Mouse (Mus musculus) forebrain, embryonic 16.5 days (tissue): ENCODE measurements around the gene Atf6. TPM values are rescaled to one million over a fixed set of nuclear protein-coding genes. Genes with fewer than 3 reads are reported as not detected.

Experiments used
- ATAC-seq: fragments of 200-750 bp; cut with Nextera tagmentation; 2 replicates; pipeline ENCODE4 v1.8.0; 2017; ENCODE audit warnings: mild to moderate bottlenecking, moderate library complexity
- H3K27ac ChIP-seq: fragments of 300-500 bp; sonication (generic); 2 replicates; pipeline ENCODE4 v1.5.1; 2014; ENCODE audit warnings: low read length, control low read depth
- H3K27me3 ChIP-seq: fragments of 300-500 bp; sonication (generic); replicated peaks from 2 replicates; pipeline ENCODE4 v1.6.1; 2014; ENCODE audit warnings: low read length; ENCODE audit not compliant: control insufficient read depth, insufficient read depth
- H3K36me3 ChIP-seq: fragments of 300-500 bp; sonication (generic); 2 replicates; pipeline ENCODE4 v1.6.1; 2014; ENCODE audit not compliant: control insufficient read depth, insufficient read depth
- H3K4me1 ChIP-seq: fragments of 300-500 bp; sonication (generic); replicated peaks from 2 replicates; pipeline ENCODE4 v1.6.1; 2014; ENCODE audit warnings: low read length; ENCODE audit not compliant: control insufficient read depth, insufficient read depth
- H3K4me2 ChIP-seq: fragments of 300-500 bp; sonication (generic); 2 replicates; pipeline ENCODE4 v1.6.1; 2014; ENCODE audit warnings: mild to moderate bottlenecking, low read length, control low read depth
- H3K4me3 ChIP-seq: fragments of 300-500 bp; sonication (generic); replicated peaks from 2 replicates; pipeline ENCODE4 v1.5.1; 2014; ENCODE audit warnings: mild to moderate bottlenecking, low read length, control low read depth
- H3K9ac ChIP-seq: fragments of 300-500 bp; sonication (generic); replicated peaks from 2 replicates; pipeline ENCODE4 v1.6.1; 2014; ENCODE audit warnings: low read depth, low read length, control low read depth
- H3K9me3 ChIP-seq: fragments of 300-500 bp; sonication (generic); 2 replicates; pipeline ENCODE4 v1.6.1; 2016; ENCODE audit warnings: low read length; ENCODE audit not compliant: control insufficient read depth
- WGBS: fragments of 180-500 bp; shearing (Covaris S2); extraction: QIAGEN DNeasy Blood & Tissue Kit; methylation state at CpG from one replicate; pipeline ENCODE4 v1.1.7; 2014; 5-methylcytosine and 5-hydroxymethylcytosine counted together
- polyA plus RNA-seq: library from polyadenylated mRNA; unstranded; fragments of >200 nt; fragmentation: Nextera tagmentation; extraction: Ambion mirVana; gene quantifications from 2 replicates; pipeline ENCODE4 v1.2.1, GENCODE M21; 2015

Atf6 gene
- polyA plus RNA-seq, 1 experiment from 2014 or later: 7.7 TPM

- Histone ChIP-seq H3K27me3 (no peaks in the 10 kb centered on the region), H3K4me3 (no peak overlapping the region), H3K9ac (no peak overlapping the region), H3K4me1 (peaks cover 7% of the 10 kb centered on the region; the same call in 1 of the 2 replicates), H3K9me3 (no peaks in the 10 kb centered on the region), H3K36me3 (no peaks in the 10 kb centered on the region), H3K27ac (no peak overlapping the region), H3K4me2 (no peak overlapping the region)
- 83% methylated on average over 3 of the region's 3 CpGs for WGBS
- no peak for ATAC-seq
Measured at GRCm38 (mm10) chr1:170709034-170709433, 158.5 kb downstream of the Atf6 start.

DNA sequence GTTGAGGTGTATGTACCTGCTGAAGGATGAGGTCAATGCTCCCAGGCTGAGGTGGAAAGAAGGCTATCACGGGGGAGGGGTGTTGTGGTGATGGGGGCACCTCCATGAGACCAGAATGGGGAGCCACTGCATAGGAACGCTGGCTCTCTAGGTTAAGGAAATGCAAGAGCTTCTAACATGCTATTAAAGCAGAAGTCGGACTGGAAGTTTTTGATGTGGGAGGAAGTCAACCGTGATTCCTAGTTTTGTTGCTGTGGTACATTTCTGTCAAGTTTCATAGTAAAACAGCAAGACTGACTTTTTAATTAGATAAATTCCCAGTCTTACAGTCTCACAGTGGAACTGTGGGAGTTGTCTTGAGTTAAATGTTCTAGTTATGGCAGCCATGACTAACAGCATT, 161.5 kb downstream of the Atf6 start:
- no peaks in the 10 kb centered on the region for H3K27me3 ChIP-seq
- H3K9me3 ChIP-seq: no peaks in the 10 kb centered on the region
- H3K4me1 ChIP-seq: peaks cover 7% of the 10 kb centered on the region; the same call in 1 of the 2 replicates
- H3K36me3 ChIP-seq: no peaks in the 10 kb centered on the region
- H3K4me3 ChIP-seq: no peak overlapping the region
- no peak overlapping the region for H3K27ac ChIP-seq
- no peak for ATAC-seq
- WGBS: 95% methylated on average over 4 of the region's 4 CpGs
- no peak overlapping the region for H3K4me2 ChIP-seq
- H3K9ac ChIP-seq: no peak overlapping the region

DNA sequence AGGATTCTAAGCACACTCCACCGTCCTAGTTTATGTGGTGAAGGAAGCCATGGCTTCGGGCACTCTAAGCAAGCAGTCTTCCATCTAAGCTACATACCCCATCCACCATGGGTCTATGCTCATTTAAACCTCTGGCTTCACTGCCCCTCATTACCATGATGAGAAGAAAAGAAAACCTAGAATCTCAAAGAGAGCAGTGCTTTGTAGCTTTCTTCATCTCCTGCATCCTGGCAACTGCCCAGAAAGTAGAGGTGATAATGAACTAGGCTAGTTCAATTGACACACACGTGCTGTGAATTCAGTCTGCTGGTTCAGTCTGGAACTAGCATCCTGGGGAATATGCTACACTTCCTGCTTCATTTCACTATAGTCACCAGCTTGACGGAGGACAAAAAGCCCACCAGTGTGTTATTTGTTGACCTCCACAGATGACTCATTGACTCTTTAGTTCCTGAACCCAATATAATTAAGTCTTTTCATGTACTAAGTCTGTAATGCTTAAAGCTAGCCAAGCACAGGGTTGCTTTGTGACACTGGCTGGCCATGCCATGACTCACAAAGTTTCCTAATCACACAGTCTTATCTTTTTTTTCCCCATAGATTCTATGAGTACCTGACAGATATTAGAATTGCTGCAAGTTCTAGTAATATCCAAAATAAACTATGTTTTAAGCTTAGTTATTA, 162.5 kb downstream of the Atf6 start:
- 22% methylated on average over 4 of the region's 4 CpGs for WGBS
- ATAC-seq: peak; percentile 65
- H3K27me3 ChIP-seq: no peaks in the 10 kb centered on the region

GRCm38 (mm10) chr1:170704103-170704502, 163.5 kb downstream of the Atf6 start:
- Histone ChIP-seq H3K4me2 (no peak overlapping the region), H3K36me3 (no peaks in the 10 kb centered on the region)
- WGBS: 87% methylated on average over 6 of the region's 6 CpGs

More for the DNA sequence above, 162.5 kb downstream of the Atf6 start:
- no peaks in the 10 kb centered on the region for H3K36me3 ChIP-seq
- no peak overlapping the region for H3K4me3 ChIP-seq
- no peaks in the 10 kb centered on the region for H3K9me3 ChIP-seq
- peaks cover 7% of the 10 kb centered on the region; the same call in 1 of the 2 replicates for H3K4me1 ChIP-seq
- H3K9ac ChIP-seq: no peak overlapping the region
- no peak overlapping the region for H3K4me2 ChIP-seq
- no peak overlapping the region for H3K27ac ChIP-seq

GRCm38 (mm10) chr1:170702958-170703357, 164.6 kb downstream of the Atf6 start:
- 88% methylated on average over 6 of the region's 6 CpGs for WGBS
- no peak overlapping the region for H3K4me2 ChIP-seq
- no peak for ATAC-seq

More at GRCm38 (mm10) chr1:170704103-170704502, 163.5 kb downstream of the Atf6 start:
- Histone ChIP-seq H3K4me1 (peaks cover 7% of the 10 kb centered on the region; the same call in 1 of the 2 replicates), H3K9ac (no peak overlapping the region), H3K9me3 (no peaks in the 10 kb centered on the region), H3K27me3 (no peaks in the 10 kb centered on the region), H3K4me3 (no peak overlapping the region), H3K27ac (no peak overlapping the region)
- no peak for ATAC-seq

GRCm38 (mm10) chr1:170702263-170702662, 165.3 kb downstream of the Atf6 start:
- Histone ChIP-seq H3K27ac (no peak overlapping the region), H3K4me2 (no peak overlapping the region), H3K27me3 (no peaks in the 10 kb centered on the region), H3K9ac (no peak overlapping the region), H3K36me3 (no peaks in the 10 kb centered on the region), H3K4me1 (peaks cover 7% of the 10 kb centered on the region; the same call in 1 of the 2 replicates), H3K9me3 (no peaks in the 10 kb centered on the region), H3K4me3 (no peak overlapping the region)
- ATAC-seq: no peak
- WGBS: 89% methylated on average over 2 of the region's 2 CpGs

More at GRCm38 (mm10) chr1:170702958-170703357, 164.6 kb downstream of the Atf6 start:
- no peak overlapping the region for H3K9ac ChIP-seq
- H3K36me3 ChIP-seq: no peaks in the 10 kb centered on the region
- H3K9me3 ChIP-seq: no peaks in the 10 kb centered on the region
- no peak overlapping the region for H3K4me3 ChIP-seq
- no peaks in the 10 kb centered on the region for H3K27me3 ChIP-seq
- H3K27ac ChIP-seq: no peak overlapping the region
- peaks cover 7% of the 10 kb centered on the region; the same call in 1 of the 2 replicates for H3K4me1 ChIP-seq

GRCm38 (mm10) chr1:170701582-170701981, 166.0 kb downstream of the Atf6 start:
- Histone ChIP-seq H3K36me3 (no peaks in the 10 kb centered on the region), H3K9me3 (no peaks in the 10 kb centered on the region), H3K27me3 (no peaks in the 10 kb centered on the region), H3K27ac (no peak overlapping the region), H3K4me3 (no peak overlapping the region), H3K9ac (no peak overlapping the region), H3K4me1 (peaks cover 7% of the 10 kb centered on the region; the same call in 1 of the 2 replicates), H3K4me2 (no peak overlapping the region)
- 86% methylated on average over 8 of the region's 8 CpGs for WGBS
- no peak for ATAC-seq

DNA sequence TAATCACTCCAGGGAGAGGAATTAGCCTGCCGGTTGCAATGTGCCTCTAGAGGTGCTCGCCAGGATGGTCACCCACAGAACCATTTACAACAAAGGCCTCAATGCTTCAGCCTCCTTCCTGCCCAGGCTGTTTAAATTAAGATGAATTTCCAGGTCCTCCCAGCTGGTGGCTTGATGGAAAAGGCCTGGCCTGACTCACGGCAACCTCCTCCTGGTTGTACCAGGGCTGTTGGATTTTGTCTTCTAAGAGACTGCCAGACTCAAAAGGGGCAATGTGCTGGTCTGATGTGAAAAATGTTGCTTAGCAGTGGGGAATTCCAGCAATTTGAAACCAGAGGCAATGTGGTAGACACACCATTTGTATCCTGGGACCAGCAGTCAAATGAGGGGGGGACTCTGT, 166.4 kb downstream of the Atf6 start:
- no peaks in the 10 kb centered on the region for H3K36me3 ChIP-seq
- H3K9me3 ChIP-seq: no peaks in the 10 kb centered on the region
- H3K27me3 ChIP-seq: no peaks in the 10 kb centered on the region
- H3K4me2 ChIP-seq: no peak overlapping the region
- no peak overlapping the region for H3K4me3 ChIP-seq
- WGBS: 63% methylated on average over 3 of the region's 3 CpGs
- peaks cover 7% of the 10 kb centered on the region; the same call in 1 of the 2 replicates for H3K4me1 ChIP-seq
- no peak overlapping the region for H3K27ac ChIP-seq
- ATAC-seq: no peak
- H3K9ac ChIP-seq: no peak overlapping the region

- no peak for ATAC-seq
- no peak overlapping the region for H3K27ac ChIP-seq
- 67% methylated on average over 3 of the region's 3 CpGs for WGBS
- H3K27me3 ChIP-seq: no peaks in the 10 kb centered on the region
- H3K4me3 ChIP-seq: no peak overlapping the region
- no peak overlapping the region for H3K4me2 ChIP-seq
- peaks cover 7% of the 10 kb centered on the region; the same call in 1 of the 2 replicates for H3K4me1 ChIP-seq
- no peaks in the 10 kb centered on the region for H3K36me3 ChIP-seq
- no peak overlapping the region for H3K9ac ChIP-seq
- H3K9me3 ChIP-seq: no peaks in the 10 kb centered on the region
Measured at GRCm38 (mm10) chr1:170700496-170701027, 167.0 kb downstream of the Atf6 start.
